Mouse (Mus musculus): ENCODE results near the gene Nudc. TPM values are rescaled to one million over a fixed set of nuclear protein-coding genes. Genes with fewer than 3 reads are reported as not detected.
A peak's percentile ranks its signal among the peaks of the same experiment; 100 is the strongest.

The Nudc gene
- polyA plus RNA-seq, 2 experiments: 180 to 184 TPM

DNA sequence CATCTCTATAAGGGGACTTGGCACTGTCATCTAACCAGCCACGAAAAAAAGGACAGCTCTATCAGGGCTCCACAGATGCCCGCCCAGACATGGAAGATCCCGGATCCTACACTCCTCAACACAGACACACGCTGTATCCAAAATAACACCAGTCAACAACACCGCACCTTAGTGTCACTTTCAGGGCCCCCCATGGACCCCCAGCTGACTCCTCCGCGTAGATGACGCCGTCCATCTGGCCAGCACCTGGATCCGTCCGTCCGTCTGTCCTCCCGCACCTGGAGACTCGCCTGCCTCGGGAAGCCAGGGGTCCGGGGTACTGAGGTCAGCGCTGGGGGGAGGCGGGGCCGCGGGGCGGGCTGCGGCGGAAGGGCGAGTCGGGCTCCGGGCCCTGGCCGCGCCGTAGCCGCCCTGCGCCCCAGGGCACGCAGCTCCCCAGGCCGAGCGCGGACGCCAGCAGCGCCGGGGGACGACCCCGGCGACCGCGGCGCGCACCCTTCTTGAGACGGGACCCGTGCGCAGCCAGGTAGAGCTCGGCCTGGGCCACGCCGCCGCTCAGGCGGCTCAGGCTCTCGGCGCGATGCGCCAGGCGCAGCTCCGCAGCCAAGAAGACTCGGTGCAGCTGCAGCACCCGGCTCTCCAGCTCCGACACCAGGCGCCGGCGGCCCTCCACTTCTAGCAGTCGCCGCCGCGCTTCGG is 48.2 kb downstream of the Nudc start:
- under 1% methylated on average over 44 of the region's 70 CpGs for WGBS
- H3K27me3 ChIP-seq (ENCODE audit: control insufficient read depth, insufficient read depth, low read length): peaks cover 54% of the 10 kb centered on the region
- TF ChIP-seq POLR2A (IDR thresholded peaks at IDR 0.05; ENCODE audit: borderline replicate concordance, extremely low read depth, insufficient read depth, insufficient read length): no peak
- peaks cover 15% of the 10 kb centered on the region for H3K4me1 ChIP-seq (ENCODE audit: control insufficient read depth, insufficient read depth, low read length)
- peak overlapping the region; percentile 68 for H3K9ac ChIP-seq (ENCODE audit: low read depth, low read length, severe bottlenecking)
- H3K9me3 ChIP-seq (ENCODE audit: control insufficient read depth, low read length): no peaks in the 10 kb centered on the region
- peak overlapping the region; percentile 66 for H3K4me3 ChIP-seq (replicated peaks; ENCODE audit: low read length)
- peak; percentile 6; the same call in 1 of the 2 replicates for ATAC-seq (ENCODE audit: low FRiP score, low read depth)
- H3K27ac ChIP-seq (replicated peaks; ENCODE audit: low read depth, low read length): no peak overlapping the region
- DNase-seq (ENCODE audit: low spot score): no peak
- peak overlapping the region; percentile 99 for H3K4me2 ChIP-seq (replicated peaks; ENCODE audit: low read depth, low read length, severe bottlenecking)
- H3K36me3 ChIP-seq (ENCODE audit: control insufficient read depth, insufficient read depth, low read length): no peaks in the 10 kb centered on the region

DNA sequence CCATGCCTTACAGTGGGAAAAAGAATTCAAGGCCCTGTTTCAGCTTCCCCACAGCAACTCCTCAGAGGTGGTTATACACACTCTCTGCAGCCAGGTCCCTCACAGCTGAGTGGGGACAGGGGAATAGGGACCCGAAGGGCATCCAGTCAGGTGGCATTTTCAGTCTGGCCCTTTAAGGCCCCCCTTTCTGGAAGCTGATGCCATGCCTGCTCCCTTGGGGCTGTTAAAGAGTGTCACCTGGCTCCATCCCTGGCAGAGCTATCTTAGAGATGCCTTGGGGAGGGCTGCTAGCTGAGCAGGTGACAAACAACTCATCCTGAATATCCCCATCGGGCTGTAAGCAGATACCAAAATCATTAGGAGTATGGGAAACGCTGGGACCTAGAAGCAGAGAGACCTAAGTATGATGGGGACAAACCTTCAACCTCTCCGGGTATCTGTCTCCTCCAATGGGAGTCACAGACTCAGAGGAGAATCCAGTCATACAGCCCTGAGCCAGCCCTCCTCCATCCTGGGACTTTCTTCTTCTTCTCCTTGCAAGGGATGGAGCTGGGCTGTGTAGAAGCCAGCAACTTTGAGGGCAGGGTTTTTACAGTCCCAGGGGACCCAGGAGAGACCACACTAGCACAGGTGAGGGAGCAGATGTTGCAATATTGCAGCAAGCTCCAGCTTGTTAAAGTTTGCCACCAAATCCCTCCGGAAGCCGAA is 48.9 kb downstream of the Nudc start:
- peaks cover 54% of the 10 kb centered on the region for H3K27me3 ChIP-seq (ENCODE audit: control insufficient read depth, insufficient read depth, low read length)
- ATAC-seq (ENCODE audit: low FRiP score, low read depth) (no peak), DNase-seq (ENCODE audit: low spot score) (no peak)
- H3K4me2 ChIP-seq (replicated peaks; ENCODE audit: low read depth, low read length, severe bottlenecking): peak overlapping the region; percentile 99
- H3K9me3 ChIP-seq (ENCODE audit: control insufficient read depth, low read length): no peaks in the 10 kb centered on the region
- H3K36me3 ChIP-seq (ENCODE audit: control insufficient read depth, insufficient read depth, low read length): no peaks in the 10 kb centered on the region
- 24% methylated on average over 6 of the region's 6 CpGs for WGBS
- no peak overlapping the region for H3K9ac ChIP-seq (ENCODE audit: low read depth, low read length, severe bottlenecking)
- no peak overlapping the region for H3K27ac ChIP-seq (replicated peaks; ENCODE audit: low read depth, low read length)
- H3K4me3 ChIP-seq (replicated peaks; ENCODE audit: low read length): peak overlapping the region; percentile 66
- H3K4me1 ChIP-seq (ENCODE audit: control insufficient read depth, insufficient read depth, low read length): peaks cover 15% of the 10 kb centered on the region
- TF ChIP-seq POLR2A (IDR thresholded peaks at IDR 0.05; ENCODE audit: borderline replicate concordance, extremely low read depth, insufficient read depth, insufficient read length): no peak

DNA sequence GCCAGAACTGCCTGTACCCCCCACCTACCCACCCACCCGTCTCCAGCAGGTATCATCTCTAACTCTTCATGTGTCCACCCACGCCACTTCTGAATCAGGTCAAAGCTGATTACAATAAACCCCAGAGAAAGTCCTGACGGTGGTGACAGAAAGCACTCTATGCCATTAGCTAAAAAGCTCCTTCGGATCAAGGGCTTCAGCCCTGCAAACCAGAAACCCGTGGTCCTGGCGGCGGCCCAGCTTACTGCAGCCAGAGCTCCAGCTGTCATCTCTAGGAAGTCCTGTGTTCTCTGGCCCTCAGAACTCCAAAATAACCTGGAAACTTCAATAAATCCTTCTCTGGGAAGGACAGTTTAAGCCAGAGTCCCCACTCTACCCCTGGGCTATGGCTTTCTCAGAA is 50.1 kb downstream of the Nudc start:
- no peak for ATAC-seq (ENCODE audit: low FRiP score, low read depth)
- peaks cover 52% of the 10 kb centered on the region for H3K27me3 ChIP-seq (ENCODE audit: control insufficient read depth, insufficient read depth, low read length)

DNA sequence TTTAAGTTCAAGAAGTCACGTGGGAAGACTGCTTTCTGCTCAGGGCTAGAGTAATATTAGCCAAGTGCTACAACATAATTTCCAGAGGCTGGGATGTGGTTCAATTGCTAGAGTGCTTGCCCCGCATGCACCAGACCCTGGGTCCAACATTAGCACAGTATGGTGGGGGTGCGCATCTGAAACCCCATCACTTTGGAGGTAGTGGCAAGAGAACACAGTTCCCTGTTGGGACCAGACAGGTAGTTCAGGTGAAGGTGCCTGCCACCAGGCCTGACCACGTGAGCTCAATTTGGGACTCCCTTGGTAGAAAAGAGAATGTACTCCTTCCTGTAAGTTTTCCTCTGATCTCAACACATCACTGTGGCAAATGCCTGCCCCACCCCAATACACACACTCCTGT is 50.9 kb downstream of the Nudc start:
- 62% methylated on average over 4 of the region's 4 CpGs for WGBS
- Histone ChIP-seq H3K27ac (replicated peaks; ENCODE audit: low read depth, low read length) (no peak overlapping the region), H3K9ac (ENCODE audit: low read depth, low read length, severe bottlenecking) (no peak overlapping the region), H3K4me3 (replicated peaks; ENCODE audit: low read length) (no peak overlapping the region), H3K9me3 (ENCODE audit: control insufficient read depth, low read length) (no peaks in the 10 kb centered on the region), H3K36me3 (ENCODE audit: control insufficient read depth, insufficient read depth, low read length) (no peaks in the 10 kb centered on the region), H3K27me3 (ENCODE audit: control insufficient read depth, insufficient read depth, low read length) (peaks cover 45% of the 10 kb centered on the region), H3K4me2 (replicated peaks; ENCODE audit: low read depth, low read length, severe bottlenecking) (no peak overlapping the region), H3K4me1 (ENCODE audit: control insufficient read depth, insufficient read depth, low read length) (peaks cover 15% of the 10 kb centered on the region)
- ATAC-seq (ENCODE audit: low FRiP score, low read depth) (no peak), DNase-seq (ENCODE audit: low spot score) (no peak)
- no peak for TF ChIP-seq POLR2A (IDR thresholded peaks at IDR 0.05; ENCODE audit: borderline replicate concordance, extremely low read depth, insufficient read depth, insufficient read length)

More for the DNA sequence above, 50.1 kb downstream of the Nudc start:
- no peak overlapping the region for H3K4me2 ChIP-seq (replicated peaks; ENCODE audit: low read depth, low read length, severe bottlenecking)
- no peak overlapping the region for H3K9ac ChIP-seq (ENCODE audit: low read depth, low read length, severe bottlenecking)
- 36% methylated on average over 7 of the region's 7 CpGs for WGBS
- no peak overlapping the region for H3K27ac ChIP-seq (replicated peaks; ENCODE audit: low read depth, low read length)
- no peak for DNase-seq (ENCODE audit: low spot score)
- peaks cover 15% of the 10 kb centered on the region for H3K4me1 ChIP-seq (ENCODE audit: control insufficient read depth, insufficient read depth, low read length)
- H3K36me3 ChIP-seq (ENCODE audit: control insufficient read depth, insufficient read depth, low read length): no peaks in the 10 kb centered on the region
- no peak overlapping the region for H3K4me3 ChIP-seq (replicated peaks; ENCODE audit: low read length)
- H3K9me3 ChIP-seq (ENCODE audit: control insufficient read depth, low read length): no peaks in the 10 kb centered on the region
- no peak for TF ChIP-seq POLR2A (IDR thresholded peaks at IDR 0.05; ENCODE audit: borderline replicate concordance, extremely low read depth, insufficient read depth, insufficient read length)

DNA sequence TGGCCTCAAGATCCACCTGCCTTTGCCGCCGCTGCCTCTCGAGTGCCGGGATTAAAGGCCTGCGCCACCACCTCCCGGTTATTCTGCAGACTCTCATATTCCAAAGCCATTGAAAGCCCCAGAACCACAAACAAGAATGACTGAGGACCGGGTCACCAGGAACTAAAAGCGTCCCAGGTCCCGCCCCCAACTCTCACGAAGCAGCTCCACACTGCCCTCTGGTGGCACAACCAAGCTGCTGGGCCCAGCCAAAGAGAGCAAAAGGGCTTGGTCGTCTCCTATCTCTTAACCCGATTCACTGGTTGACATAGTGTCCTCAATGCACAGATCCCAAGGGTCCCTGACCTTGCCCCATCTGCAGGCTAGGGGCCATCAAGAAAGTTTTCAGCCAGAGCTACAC is 51.4 kb downstream of the Nudc start:
- Histone ChIP-seq H3K4me2 (replicated peaks; ENCODE audit: low read depth, low read length, severe bottlenecking) (peak overlapping the region; percentile 40), H3K4me1 (ENCODE audit: control insufficient read depth, insufficient read depth, low read length) (peaks cover 15% of the 10 kb centered on the region), H3K36me3 (ENCODE audit: control insufficient read depth, insufficient read depth, low read length) (no peaks in the 10 kb centered on the region), H3K4me3 (replicated peaks; ENCODE audit: low read length) (peak overlapping the region; percentile 16), H3K9me3 (ENCODE audit: control insufficient read depth, low read length) (no peaks in the 10 kb centered on the region), H3K9ac (ENCODE audit: low read depth, low read length, severe bottlenecking) (no peak overlapping the region), H3K27me3 (ENCODE audit: control insufficient read depth, insufficient read depth, low read length) (peaks cover 41% of the 10 kb centered on the region), H3K27ac (replicated peaks; ENCODE audit: low read depth, low read length) (no peak overlapping the region)
- no peak for TF ChIP-seq POLR2A (IDR thresholded peaks at IDR 0.05; ENCODE audit: borderline replicate concordance, extremely low read depth, insufficient read depth, insufficient read length)
- WGBS: 2% methylated on average over 12 of the region's 12 CpGs
- peak; percentile 82 for DNase-seq (ENCODE audit: low spot score)
- no peak for ATAC-seq (ENCODE audit: low FRiP score, low read depth)
